Mouse (Mus musculus): ENCODE data around the gene Setmar. TPM values are rescaled to one million over a fixed set of nuclear protein-coding genes. Genes with fewer than 3 reads are reported as not detected.
A peak's percentile ranks its signal among the peaks of the same experiment; 100 is the strongest.

Gene Setmar
- polyA plus RNA-seq, 1 experiment from 2014 or later = 5.6 TPM

DNA sequence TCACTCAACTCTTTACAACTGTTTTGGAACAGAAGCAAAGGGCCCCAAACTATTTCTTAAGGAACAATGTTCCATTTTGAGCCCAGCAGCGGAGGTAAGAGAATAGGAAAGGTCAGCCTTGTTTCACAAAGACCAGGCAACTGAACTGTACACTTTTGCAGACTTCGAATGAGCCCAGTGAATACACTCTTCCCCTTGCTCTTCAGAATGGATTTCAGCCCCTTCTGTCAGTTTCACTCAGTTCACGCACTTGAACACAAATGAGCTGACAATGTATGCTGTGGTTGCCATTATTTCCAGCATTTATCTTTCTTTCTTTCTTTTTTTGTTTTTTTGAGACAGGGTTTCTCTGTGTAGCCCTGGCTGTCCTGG is 34.0 kb downstream of the Setmar start:
- Histone ChIP-seq H3K36me3 (ENCODE audit: control insufficient read depth, insufficient read depth, low read length) (no peaks in the 10 kb centered on the region), H3K27ac (ENCODE audit: low read depth, low read length) (no peak overlapping the region), H3K4me2 (ENCODE audit: low read depth, low read length) (peak overlapping the region; percentile 19; the same call in 1 of the 2 replicates), H3K27me3 (ENCODE audit: control insufficient read depth, insufficient read depth, low read length) (no peaks in the 10 kb centered on the region), H3K9me3 (ENCODE audit: control insufficient read depth, low read length) (no peaks in the 10 kb centered on the region), H3K9ac (replicated peaks; ENCODE audit: low read depth, low read length) (no peak overlapping the region), H3K4me1 (ENCODE audit: control insufficient read depth, insufficient read depth, low read length) (0 out of 2 replicates have a peak, but pooled peaks cover 2% of the 10 kb centered on the region), H3K4me3 (ENCODE audit: low read depth, low read length) (no peak overlapping the region)
- no peak; the same call in 1 of the 2 replicates for ATAC-seq (ENCODE audit: low read depth)
- WGBS = 44% methylated on average over 3 of the region's 3 CpGs

DNA sequence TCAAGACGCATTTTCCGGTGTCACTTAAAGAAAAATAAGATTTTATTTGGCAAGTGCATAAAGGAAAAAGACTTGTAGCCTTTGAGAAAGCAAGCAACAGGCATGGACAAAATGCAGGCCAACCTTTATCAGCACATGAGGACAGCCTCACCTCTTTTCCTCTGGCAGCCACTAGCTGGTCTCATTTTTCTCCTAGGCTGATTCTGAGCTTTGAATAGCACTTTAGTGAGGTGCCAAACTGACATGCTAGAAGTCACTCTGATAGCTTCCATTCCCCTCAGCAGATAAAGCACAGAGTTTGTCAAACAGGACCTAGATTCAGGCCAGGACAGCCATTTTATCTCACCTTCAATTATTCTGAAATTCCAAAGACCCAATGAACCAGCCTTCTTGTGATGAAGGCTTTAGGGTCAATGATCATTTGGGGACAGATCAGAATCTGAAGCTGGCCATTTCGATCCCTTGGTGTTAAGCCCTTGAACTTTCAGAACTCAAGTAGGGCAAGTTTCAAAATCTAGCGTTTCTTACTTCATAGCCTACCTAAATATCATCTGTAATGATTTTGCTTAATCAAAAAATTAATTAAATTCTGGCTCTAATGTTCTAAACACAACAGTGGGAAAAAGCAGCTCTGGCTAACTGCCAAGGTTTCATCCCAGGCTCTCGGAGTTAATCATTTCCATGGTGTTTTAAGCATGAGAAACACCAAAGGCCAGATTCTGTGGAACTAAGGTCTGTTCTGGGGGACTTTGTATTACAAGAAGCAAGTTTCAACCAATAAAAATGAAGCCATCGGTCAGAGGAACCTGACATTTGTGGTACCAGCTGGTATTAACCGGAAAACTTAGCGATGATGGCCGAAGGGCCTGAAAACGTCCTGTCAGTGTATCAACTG is 37.3 kb downstream of the Setmar start:
- ATAC-seq (ENCODE audit: low read depth) = no peak
- H3K4me3 ChIP-seq (ENCODE audit: low read depth, low read length) = no peak overlapping the region
- no peak overlapping the region for H3K9ac ChIP-seq (replicated peaks; ENCODE audit: low read depth, low read length)
- no peaks in the 10 kb centered on the region for H3K27me3 ChIP-seq (ENCODE audit: control insufficient read depth, insufficient read depth, low read length)
- 0 out of 2 replicates have a peak, but pooled peaks cover 2% of the 10 kb centered on the region for H3K4me1 ChIP-seq (ENCODE audit: control insufficient read depth, insufficient read depth, low read length)
- no peaks in the 10 kb centered on the region for H3K36me3 ChIP-seq (ENCODE audit: control insufficient read depth, insufficient read depth, low read length)
- WGBS = 87% methylated on average over 10 of the region's 10 CpGs
- no peaks in the 10 kb centered on the region for H3K9me3 ChIP-seq (ENCODE audit: control insufficient read depth, low read length)
- no peak overlapping the region for H3K27ac ChIP-seq (ENCODE audit: low read depth, low read length)
- H3K4me2 ChIP-seq (ENCODE audit: low read depth, low read length) = no peak overlapping the region

DNA sequence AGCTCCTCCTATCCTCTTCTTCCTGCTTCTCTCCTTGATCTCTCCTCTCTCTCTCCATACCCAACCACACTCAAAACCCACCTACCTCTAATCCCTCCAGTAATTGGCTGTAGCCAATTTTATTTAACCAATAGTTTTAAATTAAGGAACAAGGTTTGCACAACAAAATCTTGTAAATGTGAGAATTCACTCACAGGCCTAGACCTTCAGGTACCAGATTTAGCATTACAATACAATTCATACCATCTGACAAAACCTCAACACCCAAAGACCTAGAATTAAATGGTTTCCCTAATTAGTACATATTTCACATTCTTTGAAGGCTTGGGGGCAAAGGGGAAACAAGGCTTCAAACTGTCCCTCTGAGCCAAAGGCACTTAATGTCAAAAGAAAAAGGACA is 42.5 kb downstream of the Setmar start:
- 0 out of 2 replicates have a peak, but pooled peaks cover 2% of the 10 kb centered on the region for H3K4me1 ChIP-seq (ENCODE audit: control insufficient read depth, insufficient read depth, low read length)
- no peak overlapping the region for H3K27ac ChIP-seq (ENCODE audit: low read depth, low read length)
- H3K4me2 ChIP-seq (ENCODE audit: low read depth, low read length) = no peak overlapping the region
- no peak overlapping the region for H3K9ac ChIP-seq (replicated peaks; ENCODE audit: low read depth, low read length)
- no peak for ATAC-seq (ENCODE audit: low read depth)
- no peaks in the 10 kb centered on the region for H3K27me3 ChIP-seq (ENCODE audit: control insufficient read depth, insufficient read depth, low read length)
- H3K4me3 ChIP-seq (ENCODE audit: low read depth, low read length) = no peak overlapping the region
- H3K36me3 ChIP-seq (ENCODE audit: control insufficient read depth, insufficient read depth, low read length) = no peaks in the 10 kb centered on the region
- no peaks in the 10 kb centered on the region for H3K9me3 ChIP-seq (ENCODE audit: control insufficient read depth, low read length)

DNA sequence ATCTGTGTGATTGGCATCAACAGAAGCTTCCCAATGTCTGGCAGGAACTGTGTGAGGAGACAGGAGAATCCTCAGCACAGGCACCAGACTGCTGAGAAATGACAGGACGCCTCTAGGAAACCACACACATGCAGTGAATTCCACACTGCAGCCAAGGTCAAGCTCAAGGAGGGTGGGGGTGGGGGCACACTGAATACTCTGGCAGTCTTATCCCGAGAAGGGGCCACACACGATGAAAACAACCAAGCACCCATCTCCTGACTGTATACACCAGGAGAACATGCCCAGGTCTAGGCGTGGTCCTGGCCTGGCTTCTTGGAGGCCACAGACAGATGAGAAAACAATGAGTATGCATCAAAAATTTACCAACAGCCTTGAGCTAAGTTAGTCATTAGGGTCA is 45.5 kb downstream of the Setmar start:
- Histone ChIP-seq H3K27me3 (ENCODE audit: control insufficient read depth, insufficient read depth, low read length) (no peaks in the 10 kb centered on the region), H3K4me3 (ENCODE audit: low read depth, low read length) (no peak overlapping the region), H3K27ac (ENCODE audit: low read depth, low read length) (no peak overlapping the region), H3K4me1 (ENCODE audit: control insufficient read depth, insufficient read depth, low read length) (no peaks in the 10 kb centered on the region), H3K9ac (replicated peaks; ENCODE audit: low read depth, low read length) (no peak overlapping the region), H3K36me3 (ENCODE audit: control insufficient read depth, insufficient read depth, low read length) (no peaks in the 10 kb centered on the region), H3K4me2 (ENCODE audit: low read depth, low read length) (no peak overlapping the region), H3K9me3 (ENCODE audit: control insufficient read depth, low read length) (no peaks in the 10 kb centered on the region)
- 83% methylated on average over 4 of the region's 4 CpGs for WGBS
- ATAC-seq (ENCODE audit: low read depth) = no peak

DNA sequence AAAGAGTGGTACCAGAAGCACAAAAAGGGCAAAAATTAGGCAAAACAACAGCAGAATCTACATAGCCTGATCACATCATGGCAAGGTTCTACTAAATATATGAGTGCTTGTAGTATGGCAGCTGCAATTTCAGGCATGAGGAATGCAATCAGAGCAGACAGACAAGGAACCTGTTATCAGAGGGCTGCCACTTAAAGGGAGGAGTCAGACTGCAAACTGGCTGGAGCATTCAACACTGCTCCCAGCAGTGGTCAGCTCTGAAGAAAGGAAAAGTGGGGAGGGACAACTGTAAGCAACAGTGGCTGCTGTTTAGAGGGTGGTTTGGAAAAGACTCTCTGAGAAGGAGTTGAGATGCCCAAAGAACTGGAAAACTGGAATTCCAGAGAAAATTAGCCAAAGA is 46.8 kb downstream of the Setmar start:
- no peak overlapping the region for H3K4me2 ChIP-seq (ENCODE audit: low read depth, low read length)
- H3K9ac ChIP-seq (replicated peaks; ENCODE audit: low read depth, low read length) = no peak overlapping the region
- no peaks in the 10 kb centered on the region for H3K9me3 ChIP-seq (ENCODE audit: control insufficient read depth, low read length)
- no peak for ATAC-seq (ENCODE audit: low read depth)
- no peak overlapping the region for H3K4me3 ChIP-seq (ENCODE audit: low read depth, low read length)
- H3K4me1 ChIP-seq (ENCODE audit: control insufficient read depth, insufficient read depth, low read length) = no peaks in the 10 kb centered on the region
- H3K27ac ChIP-seq (ENCODE audit: low read depth, low read length) = no peak overlapping the region
- no peaks in the 10 kb centered on the region for H3K36me3 ChIP-seq (ENCODE audit: control insufficient read depth, insufficient read depth, low read length)
- H3K27me3 ChIP-seq (ENCODE audit: control insufficient read depth, insufficient read depth, low read length) = no peaks in the 10 kb centered on the region

DNA sequence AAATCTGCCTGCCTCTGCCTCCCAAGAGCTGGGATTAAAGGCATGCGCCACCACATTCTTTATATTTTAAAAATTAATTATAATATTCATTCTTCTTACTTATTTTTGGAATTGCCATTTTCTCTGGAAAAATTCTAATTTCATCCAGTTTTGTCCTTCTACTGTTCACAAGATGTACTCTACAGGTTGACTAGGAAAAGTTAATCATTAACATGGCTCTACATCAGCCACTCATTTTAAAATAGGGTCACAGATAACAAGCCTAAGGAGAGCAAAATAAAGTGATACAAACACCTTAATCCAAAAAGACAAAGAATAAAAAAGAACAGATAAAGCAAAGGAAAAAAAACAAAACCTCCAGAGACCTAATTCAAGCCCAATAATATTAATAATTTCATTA is 50.1 kb downstream of the Setmar start:
- no peak for ATAC-seq (ENCODE audit: low read depth)
- no peak overlapping the region for H3K4me3 ChIP-seq (ENCODE audit: low read depth, low read length)
- no peak overlapping the region for H3K9ac ChIP-seq (replicated peaks; ENCODE audit: low read depth, low read length)
- H3K27ac ChIP-seq (ENCODE audit: low read depth, low read length) = no peak overlapping the region
- no peaks in the 10 kb centered on the region for H3K4me1 ChIP-seq (ENCODE audit: control insufficient read depth, insufficient read depth, low read length)
- no peak overlapping the region for H3K4me2 ChIP-seq (ENCODE audit: low read depth, low read length)
- no peaks in the 10 kb centered on the region for H3K27me3 ChIP-seq (ENCODE audit: control insufficient read depth, insufficient read depth, low read length)
- no peaks in the 10 kb centered on the region for H3K36me3 ChIP-seq (ENCODE audit: control insufficient read depth, insufficient read depth, low read length)
- 100% methylated on average over 1 of the region's 1 CpGs for WGBS
- no peaks in the 10 kb centered on the region for H3K9me3 ChIP-seq (ENCODE audit: control insufficient read depth, low read length)

DNA sequence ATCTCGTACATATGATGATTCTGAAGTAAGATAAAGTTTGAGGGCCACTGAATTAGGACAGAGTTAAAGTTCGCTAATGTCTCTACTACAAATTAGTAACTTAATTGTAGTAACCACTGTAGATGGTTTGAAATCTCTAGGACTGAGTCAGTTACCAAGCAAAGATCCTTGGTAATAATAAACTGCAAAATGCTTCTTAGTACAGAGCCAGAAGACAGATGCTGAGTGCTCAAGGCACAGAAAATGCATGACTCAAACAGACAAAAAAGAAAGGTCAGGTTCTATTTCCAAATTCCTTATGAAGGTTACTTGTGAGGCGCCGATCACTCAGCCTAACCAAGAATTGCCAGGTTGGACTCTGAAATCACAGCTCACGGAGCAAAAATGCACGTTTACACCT is 53.0 kb downstream of the Setmar start:
- no peaks in the 10 kb centered on the region for H3K36me3 ChIP-seq (ENCODE audit: control insufficient read depth, insufficient read depth, low read length)
- no peak for ATAC-seq (ENCODE audit: low read depth)
- H3K4me2 ChIP-seq (ENCODE audit: low read depth, low read length) = no peak overlapping the region

DNA sequence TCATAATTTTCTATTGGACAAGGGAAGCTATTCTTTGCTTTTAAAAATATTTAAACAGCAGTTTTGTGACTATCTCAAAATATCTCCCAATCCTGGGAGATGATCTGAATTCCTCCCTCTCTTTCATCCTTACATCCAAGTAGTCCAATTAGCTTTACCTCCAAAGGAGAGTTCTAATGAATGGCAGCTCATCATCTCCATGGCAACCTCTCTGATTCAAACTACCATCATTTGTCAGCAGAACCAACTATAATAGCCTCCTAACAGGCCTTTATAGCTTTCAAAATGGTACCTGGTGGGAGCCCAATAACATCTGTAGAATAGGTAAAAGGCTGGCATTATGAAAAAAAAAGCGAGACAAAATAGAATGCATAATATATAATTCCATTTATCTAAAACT is 60.6 kb downstream of the Setmar start:
- Histone ChIP-seq H3K4me2 (ENCODE audit: low read depth, low read length) (no peak overlapping the region), H3K27ac (ENCODE audit: low read depth, low read length) (no peak overlapping the region), H3K27me3 (ENCODE audit: control insufficient read depth, insufficient read depth, low read length) (no peaks in the 10 kb centered on the region), H3K9ac (replicated peaks; ENCODE audit: low read depth, low read length) (no peak overlapping the region), H3K36me3 (ENCODE audit: control insufficient read depth, insufficient read depth, low read length) (no peaks in the 10 kb centered on the region), H3K4me3 (ENCODE audit: low read depth, low read length) (no peak overlapping the region), H3K4me1 (ENCODE audit: control insufficient read depth, insufficient read depth, low read length) (no peaks in the 10 kb centered on the region), H3K9me3 (ENCODE audit: control insufficient read depth, low read length) (no peaks in the 10 kb centered on the region)
- WGBS = 69% methylated on average over 1 of the region's 1 CpGs
- ATAC-seq (ENCODE audit: low read depth) = no peak

More for the DNA sequence above, 53.0 kb downstream of the Setmar start:
- Histone ChIP-seq H3K9me3 (ENCODE audit: control insufficient read depth, low read length) (no peaks in the 10 kb centered on the region), H3K4me1 (ENCODE audit: control insufficient read depth, insufficient read depth, low read length) (no peaks in the 10 kb centered on the region), H3K27me3 (ENCODE audit: control insufficient read depth, insufficient read depth, low read length) (no peaks in the 10 kb centered on the region), H3K27ac (ENCODE audit: low read depth, low read length) (no peak overlapping the region), H3K4me3 (ENCODE audit: low read depth, low read length) (no peak overlapping the region), H3K9ac (replicated peaks; ENCODE audit: low read depth, low read length) (no peak overlapping the region)
- WGBS = 96% methylated on average over 6 of the region's 6 CpGs

DNA sequence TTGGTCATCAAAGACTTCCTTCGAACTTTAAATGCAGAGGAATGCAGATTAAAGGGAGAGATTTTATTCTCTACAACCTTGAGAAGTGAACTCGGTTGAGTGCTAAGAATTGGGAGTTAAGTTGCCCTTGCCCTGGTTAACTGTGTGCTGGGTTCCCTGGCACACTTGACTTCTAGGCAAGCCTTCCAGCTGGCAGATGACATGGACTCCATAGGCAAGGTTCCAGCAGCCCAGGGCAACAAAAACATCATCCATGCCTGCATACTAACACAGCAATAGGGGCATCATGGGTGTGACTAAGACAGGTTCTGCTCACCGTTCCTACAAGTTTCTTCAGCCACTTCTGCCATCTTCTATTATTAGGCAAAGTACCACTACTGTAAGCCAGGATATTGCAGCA is 61.8 kb downstream of the Setmar start:
- H3K9me3 ChIP-seq (ENCODE audit: control insufficient read depth, low read length) = no peaks in the 10 kb centered on the region
- H3K9ac ChIP-seq (replicated peaks; ENCODE audit: low read depth, low read length) = no peak overlapping the region
- no peak overlapping the region for H3K27ac ChIP-seq (ENCODE audit: low read depth, low read length)
- WGBS = 96% methylated on average over 3 of the region's 3 CpGs
- H3K27me3 ChIP-seq (ENCODE audit: control insufficient read depth, insufficient read depth, low read length) = no peaks in the 10 kb centered on the region
- H3K36me3 ChIP-seq (ENCODE audit: control insufficient read depth, insufficient read depth, low read length) = no peaks in the 10 kb centered on the region
- H3K4me1 ChIP-seq (ENCODE audit: control insufficient read depth, insufficient read depth, low read length) = no peaks in the 10 kb centered on the region
- H3K4me2 ChIP-seq (ENCODE audit: low read depth, low read length) = no peak overlapping the region
- no peak overlapping the region for H3K4me3 ChIP-seq (ENCODE audit: low read depth, low read length)
- no peak for ATAC-seq (ENCODE audit: low read depth)

Data from neural tube, embryonic 14.5 days (tissue).